Mouse (Mus musculus) spleen, adult 2 months (tissue): ENCODE measurements around the gene Rbpj.

Experiments used
- CTCF ChIP-seq: fragments of 200-500 bp; IDR thresholded peaks from 2 replicates; pipeline ENCODE4 v1.5.1; 2011; ENCODE audit warnings: mild to moderate bottlenecking, inconsistent platforms; ENCODE audit not compliant: insufficient read depth, insufficient read length, insufficient replicate concordance; ENCODE audit errors: extremely low read depth
- POLR2A ChIP-seq: fragments of 200-500 bp; IDR thresholded peaks from 2 replicates; pipeline ENCODE4 v1.6.1; 2011; ENCODE audit warnings: low read depth, low read length, inconsistent platforms

DNA sequence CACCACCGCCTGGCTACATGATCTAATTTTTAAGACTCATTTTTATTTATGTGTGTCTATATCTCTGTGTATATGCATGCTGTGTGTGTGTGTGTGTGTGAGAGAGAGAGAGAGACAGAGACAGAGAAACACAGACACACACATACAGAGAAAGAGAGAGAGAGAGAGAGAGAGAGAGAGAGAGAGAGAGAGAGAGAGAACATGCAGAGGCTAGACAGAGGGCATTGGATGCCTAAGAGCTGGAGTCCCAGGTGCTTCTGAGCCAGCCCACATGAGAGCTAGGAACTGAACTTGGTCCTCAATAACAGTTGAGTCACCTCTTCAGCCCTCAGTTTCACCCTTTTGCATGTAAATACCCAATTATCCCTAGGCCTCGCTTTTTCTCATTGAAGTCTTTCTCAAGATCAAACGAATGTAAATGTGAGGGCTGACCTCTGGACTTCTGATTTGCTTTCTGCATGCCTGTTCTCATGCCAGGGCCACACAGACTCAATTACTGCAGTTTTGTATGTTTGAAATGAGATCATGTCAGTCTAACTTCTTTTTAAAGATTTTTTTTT lies 109.0 kb downstream of the Rbpj start:
- TF ChIP-seq CTCF (no peak), POLR2A (no peak)
